Mouse (Mus musculus) C2C12 (cell line): Measurements from ENCODE around the gene Dcaf8.

Experiments
- CTCF ChIP-seq: IDR thresholded peaks from one replicate; pipeline ENCODE4 v1.5.1; 2011; ENCODE audit not compliant: control insufficient read depth, insufficient read depth, insufficient read length
- MAX ChIP-seq: IDR thresholded peaks from one replicate; pipeline ENCODE4 v1.6.1; 2011; ENCODE audit warnings: mild to moderate bottlenecking, control low read depth
- MYOD1 ChIP-seq: IDR thresholded peaks from one replicate; pipeline ENCODE4 v1.6.1; 2011; ENCODE audit warnings: low read depth; ENCODE audit not compliant: control insufficient read depth, insufficient read length

DNA sequence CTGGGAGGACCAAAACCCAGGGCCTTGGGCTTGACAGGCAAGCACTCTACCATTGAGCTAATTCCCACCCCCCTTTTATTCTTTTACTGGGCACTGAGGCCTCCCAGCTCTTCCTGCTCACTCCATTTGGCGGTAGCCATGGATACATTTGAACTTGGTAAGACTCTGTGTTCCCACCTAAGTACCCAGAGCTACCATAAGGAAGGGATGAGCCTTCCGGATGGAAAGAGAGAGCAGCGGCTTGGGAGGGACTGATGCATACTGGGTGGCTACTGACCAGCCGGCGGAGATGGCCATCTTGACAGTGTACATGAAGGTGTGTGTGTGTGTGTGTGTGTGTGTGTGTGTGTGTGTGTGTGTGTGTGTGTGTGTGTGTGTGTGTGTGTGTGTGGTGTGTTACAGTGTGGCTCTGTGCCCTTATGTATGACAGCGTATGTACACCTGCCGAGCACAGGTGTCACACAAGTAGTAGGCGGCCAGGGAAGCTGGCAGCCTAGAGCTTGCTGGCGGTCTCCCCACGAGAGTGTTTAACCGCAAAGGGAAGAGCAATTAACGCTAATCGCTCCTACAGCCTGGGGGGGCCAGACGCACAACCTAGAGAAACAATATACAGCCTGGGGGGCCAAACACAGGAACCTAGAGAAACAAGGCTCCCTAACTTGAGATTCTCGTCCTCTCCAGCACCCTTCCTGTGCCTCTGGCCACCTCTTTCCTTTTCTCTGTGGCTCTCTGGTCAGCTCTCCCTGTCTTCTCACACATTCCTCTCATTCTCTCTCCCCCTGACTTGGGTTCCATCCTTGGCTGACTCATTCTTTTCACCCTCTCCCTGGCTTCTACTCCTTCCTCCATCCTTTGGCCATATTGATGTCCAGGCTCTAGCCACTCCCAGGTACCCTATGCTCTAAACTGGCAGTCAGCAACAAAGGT lies 57.2 kb downstream of the Dcaf8 start:
- TF ChIP-seq CTCF = no peak
- no peak for TF ChIP-seq MYOD1
- TF ChIP-seq MAX = no peak
